In the genomic region with DNA sequence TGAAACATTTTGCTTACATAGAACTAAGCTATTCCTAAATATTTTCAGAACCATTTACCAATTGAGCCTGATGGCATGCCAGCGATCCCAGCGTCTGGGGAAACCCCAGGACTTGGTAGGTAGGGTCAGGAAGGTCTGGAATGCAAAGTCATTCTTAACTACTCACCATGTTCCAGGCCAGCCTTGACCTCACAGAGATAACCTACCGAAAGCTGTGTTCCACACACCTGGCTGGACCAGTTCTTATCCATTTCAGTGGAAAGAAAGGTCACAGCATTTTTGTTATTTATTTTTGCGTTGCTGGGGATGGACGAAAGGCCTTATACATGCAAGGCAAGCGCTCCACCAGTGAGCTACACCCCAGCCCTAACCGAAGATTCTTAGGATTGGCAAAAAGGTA, we compare ENCODE assay signal across 26 mouse cellular contexts.
"Had no signal": no experiment of that assay in that cellular context is flagged by ENCODE, and none has a peak within 500 bp of the region (broad histone marks: within the 10 kb centered on the region; RNA-seq: fewer than 3 reads in every experiment).

No protein-coding gene starts in this region.

- H3K36me3 ChIP-seq: heart, embryonic 13.5 days; heart, embryonic 15.5 days; intestine, embryonic 15.5 days; liver, embryonic 12.5 days had no signal

- H3K9me3 ChIP-seq: heart, embryonic 13.5 days; heart, embryonic 15.5 days; intestine, embryonic 15.5 days; limb, embryonic 13.5 days; limb, embryonic 15.5 days; liver, embryonic 12.5 days had no signal

- H3K27me3 ChIP-seq: heart, embryonic 13.5 days; heart, embryonic 15.5 days; intestine, embryonic 15.5 days; limb, embryonic 13.5 days; limb, embryonic 15.5 days; liver, embryonic 12.5 days had no signal

- H3K27ac ChIP-seq: heart, adult 2 months; heart, embryonic 13.5 days; heart, embryonic 15.5 days; hindbrain, embryonic 14.5 days; intestine, embryonic 15.5 days; layer of hippocampus, adult 2 months; limb, embryonic 13.5 days; limb, embryonic 15.5 days; liver, embryonic 12.5 days had no signal

- H3K4me2 ChIP-seq: heart, embryonic 11.5 days; heart, embryonic 13.5 days; heart, embryonic 15.5 days; hindbrain, embryonic 14.5 days; intestine, embryonic 15.5 days; limb, embryonic 13.5 days; limb, embryonic 15.5 days; liver, embryonic 12.5 days had no signal

- DNase-seq: forebrain, postnatal 0 days; gastrocnemius, postnatal 14 days; gastrocnemius, postnatal 36 days; heart, adult 11 months; heart, adult 2 months; heart, postnatal 14 days; heart, postnatal 36 days; kidney, adult 18-20 months; kidney, postnatal 10 days; kidney, postnatal 25 days; kidney, postnatal 4 days; layer of hippocampus, adult 9-11 months; layer of hippocampus, postnatal 36 days; left cerebral cortex, postnatal 4 days had no signal

- ATAC-seq: forebrain, postnatal 0 days; hindbrain, embryonic 16.5 days; inflammation-experienced regulatory T-cells, adult 6 months; intestine, embryonic 15.5 days; intestine, postnatal 0 days; liver, embryonic 12.5 days had no signal

- H3K4me1 ChIP-seq: intestine, embryonic 15.5 days had no signal

- H3K9ac ChIP-seq: forebrain, postnatal 0 days; heart, embryonic 13.5 days; heart, embryonic 15.5 days; hindbrain, embryonic 14.5 days; intestine, embryonic 15.5 days; limb, embryonic 13.5 days; limb, embryonic 15.5 days; liver, embryonic 12.5 days had no signal

- H3K4me3 ChIP-seq: heart, adult 2 months; heart, embryonic 13.5 days; heart, embryonic 15.5 days; intestine, embryonic 15.5 days; layer of hippocampus, adult 2 months; limb, embryonic 13.5 days; limb, embryonic 15.5 days; liver, embryonic 12.5 days had no signal
